Mouse (Mus musculus): ENCODE results near the gene Polr1c. TPM values are rescaled to one million over a fixed set of nuclear protein-coding genes. Genes with fewer than 3 reads are reported as not detected.

Gene Polr1c
- polyA plus RNA-seq, 1 experiment from 2014 or later = 36.3 TPM

DNA sequence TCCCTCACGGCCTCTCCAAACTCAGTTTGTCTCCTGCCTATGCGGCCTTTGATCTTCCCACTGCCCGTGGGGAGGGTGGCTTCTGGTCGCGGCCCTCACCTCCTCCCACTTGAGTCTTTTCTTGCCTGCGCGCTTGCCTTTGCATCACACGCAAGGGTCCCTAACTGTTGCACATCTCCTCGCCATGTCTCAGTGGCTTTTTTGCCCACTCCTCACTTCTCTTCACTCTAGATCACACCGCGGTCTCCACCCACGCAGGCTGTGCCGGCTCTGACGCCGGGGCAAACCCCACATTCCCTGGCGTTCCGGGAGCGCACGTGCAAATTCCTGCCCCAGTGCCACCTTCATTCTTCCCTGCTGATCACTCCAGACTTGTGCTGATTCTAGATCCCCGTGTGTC lies 44.8 kb downstream of the Polr1c start:
- peak; percentile 41 for ATAC-seq (replicated peaks; ENCODE audit: insufficient number of reproducible peaks, insufficient read depth, low FRiP score, low read depth)
- Histone ChIP-seq H3K4me2 (peak overlapping the region; percentile 74), H3K27ac (peak overlapping the region; percentile 70), H3K9me3 (replicated peaks) (no peaks in the 10 kb centered on the region), H3K4me3 (peak overlapping the region; percentile 72), H3K4me1 (replicated peaks) (peaks cover 29% of the 10 kb centered on the region), H3K9ac (peak overlapping the region; percentile 74), H3K27me3 (no peaks in the 10 kb centered on the region), H3K36me3 (peaks cover 29% of the 10 kb centered on the region)
- 0% methylated on average over 20 of the region's 20 CpGs for WGBS

GRCm38 (mm10) chr17:46202421-46203071 lies 45.3 kb downstream of the Polr1c start, which contains the start of the genes Polh and Xpo5:
TSS of gene Polh (minus strand) at chr17:46202645.
TSS of gene Xpo5 (plus strand) at chr17:46202782.
- Histone ChIP-seq H3K9ac (peak within 1 kb of the TSS; percentile 74), H3K4me2 (peak within 1 kb of the TSS; percentile 74), H3K27ac (peak within 1 kb of the TSS; percentile 89), H3K27me3 (no peaks in the 10 kb centered on the region), H3K9me3 (replicated peaks) (no peaks in the 10 kb centered on the region), H3K4me1 (replicated peaks) (peaks cover 29% of the 10 kb centered on the region), H3K36me3 (peaks cover 29% of the 10 kb centered on the region), H3K4me3 (peak within 1 kb of the TSS; percentile 72)
- WGBS = under 1% methylated on average over 66 of the region's 66 CpGs
- peak; percentile 95 for ATAC-seq (replicated peaks; ENCODE audit: insufficient number of reproducible peaks, insufficient read depth, low FRiP score, low read depth)

GRCm38 (mm10) chr17:46201151-46201550 lies 46.7 kb downstream of the Polr1c start:
- no peak overlapping the region for H3K27ac ChIP-seq
- H3K4me1 ChIP-seq (replicated peaks) = peaks cover 29% of the 10 kb centered on the region
- H3K27me3 ChIP-seq = no peaks in the 10 kb centered on the region
- H3K36me3 ChIP-seq = peaks cover 29% of the 10 kb centered on the region
- H3K4me2 ChIP-seq = peak overlapping the region; percentile 74
- H3K9ac ChIP-seq = peak overlapping the region; percentile 23; the same call in 1 of the 2 replicates
- 57% methylated on average over 6 of the region's 6 CpGs for WGBS
- no peak for ATAC-seq (replicated peaks; ENCODE audit: insufficient number of reproducible peaks, insufficient read depth, low FRiP score, low read depth)
- H3K4me3 ChIP-seq = peak overlapping the region; percentile 72
- H3K9me3 ChIP-seq (replicated peaks) = no peaks in the 10 kb centered on the region

MicroRNAs within 50 kb of the gene (microRNA counts, 519-probe panel; counts per million panel counts)
- microRNA mmu-miR-693-3p (not detected), microRNA mmu-miR-693-5p (not detected)

Small RNAs within 50 kb of the gene (microRNA-seq; reads per million reads assigned to microRNA genes)
- 0.84 reads per million for gene Mir693

Other genes with a start within 250 kb of the Polr1c start
- 6.0 and 7.4 TPM in 2 replicates for gene Vegfa, start 215.7 kb downstream of the Polr1c start, polyA plus RNA-seq (2015; fragmentation: Nextera tagmentation; extraction: Ambion mirVana)
- gene Mrps18a, start 137.1 kb downstream of the Polr1c start, polyA plus RNA-seq (2015; fragmentation: Nextera tagmentation; extraction: Ambion mirVana) = 118 and 121 TPM in 2 replicates
- 5.8 and 6.9 TPM in 2 replicates for gene Rsph9, start 103.8 kb downstream of the Polr1c start, polyA plus RNA-seq (2015; fragmentation: Nextera tagmentation; extraction: Ambion mirVana)
- gene Mad2l1bp, start 94.5 kb downstream of the Polr1c start, polyA plus RNA-seq (2015; fragmentation: Nextera tagmentation; extraction: Ambion mirVana) = 31.4 and 34.4 TPM in 2 replicates
- 33.8 and 36.8 TPM in 2 replicates for gene Gtpbp2, start 87.0 kb downstream of the Polr1c start, polyA plus RNA-seq (2015; fragmentation: Nextera tagmentation; extraction: Ambion mirVana)
- 11.7 and 12.7 TPM in 2 replicates for gene Polh, start 45.4 kb downstream of the Polr1c start, polyA plus RNA-seq (2015; fragmentation: Nextera tagmentation; extraction: Ambion mirVana)
- 15.1 and 22.0 TPM in 2 replicates for gene Xpo5, start 45.3 kb downstream of the Polr1c start, polyA plus RNA-seq (2015; fragmentation: Nextera tagmentation; extraction: Ambion mirVana)
- gene Yipf3, start within 50 bp of the Polr1c start, polyA plus RNA-seq (2015; fragmentation: Nextera tagmentation; extraction: Ambion mirVana) = 72.1 and 97.8 TPM in 2 replicates
- gene Lrrc73, start 5.5 kb upstream of the Polr1c start, polyA plus RNA-seq (2015; fragmentation: Nextera tagmentation; extraction: Ambion mirVana) = 0.47 and 0.94 TPM in 2 replicates
- gene Tjap1, start 35.0 kb upstream of the Polr1c start, polyA plus RNA-seq (2015; fragmentation: Nextera tagmentation; extraction: Ambion mirVana) = 39.5 and 44.9 TPM in 2 replicates
- gene Dlk2, start 49.4 kb upstream of the Polr1c start, polyA plus RNA-seq (2015; fragmentation: Nextera tagmentation; extraction: Ambion mirVana) = 0.49 and 1.7 TPM in 2 replicates
- gene Abcc10, start 80.3 kb upstream of the Polr1c start, polyA plus RNA-seq (2015; fragmentation: Nextera tagmentation; extraction: Ambion mirVana) = 4.3 and 4.6 TPM in 2 replicates
- 6.4 and 6.5 TPM in 2 replicates for gene Zfp318, start 135.7 kb upstream of the Polr1c start, polyA plus RNA-seq (2015; fragmentation: Nextera tagmentation; extraction: Ambion mirVana)
- gene Crip3, start 180.9 kb upstream of the Polr1c start, polyA plus RNA-seq (2015; fragmentation: Nextera tagmentation; extraction: Ambion mirVana) = 3.5 and 28.8 TPM in 2 replicates
- 0.25 and 0.74 TPM in 2 replicates for gene Slc22a7, start 190.4 kb upstream of the Polr1c start, polyA plus RNA-seq (2015; fragmentation: Nextera tagmentation; extraction: Ambion mirVana)
- gene Ttbk1, start 239.6 kb upstream of the Polr1c start, polyA plus RNA-seq (2015; fragmentation: Nextera tagmentation; extraction: Ambion mirVana) = 0.05 and 0.29 TPM in 2 replicates
- 23.1 and 27.6 TPM in 2 replicates for gene Dnph1, start 248.7 kb upstream of the Polr1c start, polyA plus RNA-seq (2015; fragmentation: Nextera tagmentation; extraction: Ambion mirVana)